Mouse (Mus musculus): ENCODE measurements at regions not wholly inside any gene's neighbourhood (a gene's known extent, or its start where the extent isn't known, plus 50 kb on each side); places are given as distances from the start of the nearest gene placed in this dataset.

- no peak for TF ChIP-seq POLR2A (IDR thresholded peaks at IDR 0.05; ENCODE audit: borderline replicate concordance, insufficient read depth, low read length)
- TF ChIP-seq CTCF (IDR thresholded peaks at IDR 0.05; ENCODE audit: borderline replicate concordance, insufficient read depth, low read depth, low read length) = no peak
Observed at GRCm38 (mm10) chr5:77795766-77796165, 387.9 kb upstream of the Igfbp7 start.

Measured in cerebellum, adult 2 months (tissue).